Mouse (Mus musculus): ENCODE results near the gene Rab7b.
A peak's percentile ranks its signal among the peaks of the same experiment; 100 is the strongest.

Rab7b gene

DNA sequence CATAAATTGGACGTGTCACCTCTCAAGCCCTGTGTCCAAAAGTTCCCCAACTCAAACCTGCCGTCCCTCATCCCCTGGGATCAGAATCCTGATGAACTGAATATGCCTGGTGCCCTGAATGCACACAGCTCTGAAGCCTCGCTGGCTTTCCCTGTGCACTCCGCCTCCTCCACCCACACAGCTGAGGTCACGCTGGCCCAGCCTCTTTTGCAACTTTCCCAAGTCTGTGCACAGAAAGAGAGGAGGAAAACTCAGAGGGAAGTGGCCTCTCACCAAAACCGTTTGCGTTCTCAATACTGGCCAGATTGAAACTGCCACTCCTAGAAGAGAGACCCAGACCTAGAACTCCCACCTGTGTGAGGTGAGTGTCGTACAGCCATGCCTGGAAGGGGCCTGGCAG, at the start of gene Rab7b:
Gene Rab7b (plus strand): TSS at position 221 of the 400 bp plus-strand sequence.
- no peak for DNase-seq

DNA sequence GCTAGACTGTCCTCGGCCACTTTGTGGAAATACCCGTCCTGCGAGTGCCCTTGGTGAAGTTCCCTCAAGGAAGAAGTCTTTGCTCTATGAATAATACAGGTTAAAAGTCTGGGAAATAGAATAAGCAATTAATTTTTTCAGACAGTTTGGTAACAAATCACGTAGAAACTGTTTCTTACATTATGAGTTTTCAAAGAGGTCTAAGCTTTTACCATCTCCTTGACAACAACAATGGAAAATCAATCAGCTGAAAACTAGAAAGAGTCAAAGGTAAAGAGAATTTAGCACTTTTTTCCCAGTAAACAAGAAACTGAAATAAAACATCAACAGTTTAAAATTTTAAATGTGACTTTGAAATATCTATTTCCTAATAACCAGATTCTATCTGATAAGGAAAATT, 48.4 kb upstream of the Rab7b start:
- DNase-seq = no peak

DNA sequence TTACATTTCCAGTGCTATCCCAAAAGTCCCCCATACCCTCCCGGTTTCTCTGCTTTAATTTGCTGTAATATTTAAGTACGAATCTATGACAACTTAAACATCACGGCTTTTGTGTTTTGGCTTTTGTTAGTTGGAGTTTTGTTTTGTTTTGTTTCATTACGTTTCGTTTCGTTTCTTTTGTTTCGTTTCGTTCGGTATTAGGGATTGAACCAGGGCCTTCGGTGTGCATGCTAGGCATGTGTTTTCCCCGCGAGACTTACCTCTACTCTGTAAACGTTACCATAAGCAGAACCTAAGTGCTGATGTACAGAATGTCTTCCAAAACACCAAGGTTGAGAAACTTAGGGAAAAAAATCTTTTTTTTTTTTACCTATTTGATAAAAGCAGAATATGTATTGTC, 46.9 kb upstream of the Rab7b start:
- no peak for DNase-seq

DNA sequence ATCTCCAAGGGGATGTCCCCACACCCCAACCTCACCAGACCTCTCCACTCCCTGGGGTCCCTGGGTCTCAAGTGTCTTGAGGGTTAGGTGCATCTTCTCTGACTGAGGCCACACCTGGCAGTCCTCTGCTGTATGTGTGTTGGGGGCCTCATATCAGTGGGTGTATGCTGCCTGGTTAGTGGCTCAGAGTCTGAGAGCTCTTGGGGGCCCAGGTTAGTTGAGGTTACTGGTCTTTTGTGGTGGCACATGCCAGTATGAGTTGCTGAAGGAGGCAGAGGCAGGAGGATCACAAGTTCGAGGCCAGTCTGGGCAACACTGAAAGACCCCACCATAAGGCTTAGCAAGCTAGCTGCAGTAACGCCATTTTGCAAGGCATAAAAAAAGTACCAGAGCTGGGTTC, 46.2 kb upstream of the Rab7b start:
- no peak for DNase-seq

DNA sequence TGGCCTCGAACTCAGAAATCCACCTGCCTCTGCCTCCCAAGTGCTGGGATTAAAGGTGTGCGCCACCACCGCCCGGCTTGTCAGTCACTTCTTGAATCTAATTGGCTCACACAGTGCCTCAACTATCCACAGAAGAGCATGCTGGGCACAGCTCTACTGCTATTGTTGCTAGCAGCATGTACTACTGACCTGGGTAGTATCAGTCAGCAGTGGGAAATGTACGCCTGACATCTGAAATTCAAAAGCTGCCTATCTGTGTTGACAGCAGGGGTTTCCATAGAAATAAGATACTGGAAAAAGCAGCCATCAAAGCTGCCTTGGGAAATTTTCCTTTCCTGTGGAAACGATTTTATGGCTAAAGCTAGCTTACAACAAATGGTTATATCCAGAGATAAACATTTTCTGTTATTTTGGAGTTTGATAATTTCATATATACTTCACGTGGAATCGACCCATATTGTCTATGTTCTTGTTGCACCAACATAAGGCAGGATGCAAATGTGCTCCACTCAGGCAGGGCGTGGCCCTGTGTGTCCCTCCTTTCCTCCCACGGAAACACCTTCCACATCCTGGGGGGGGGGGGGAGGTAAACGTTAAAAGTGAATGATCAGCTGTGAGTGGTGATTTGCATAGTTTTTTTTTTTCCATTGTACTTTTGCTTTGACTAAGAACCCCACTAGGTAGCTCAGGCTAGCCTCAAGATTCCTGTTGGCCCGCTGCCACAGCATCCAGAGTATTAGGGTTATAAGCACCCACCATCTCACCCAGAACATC, 35.6 kb upstream of the Rab7b start:
- no peak for DNase-seq

DNA sequence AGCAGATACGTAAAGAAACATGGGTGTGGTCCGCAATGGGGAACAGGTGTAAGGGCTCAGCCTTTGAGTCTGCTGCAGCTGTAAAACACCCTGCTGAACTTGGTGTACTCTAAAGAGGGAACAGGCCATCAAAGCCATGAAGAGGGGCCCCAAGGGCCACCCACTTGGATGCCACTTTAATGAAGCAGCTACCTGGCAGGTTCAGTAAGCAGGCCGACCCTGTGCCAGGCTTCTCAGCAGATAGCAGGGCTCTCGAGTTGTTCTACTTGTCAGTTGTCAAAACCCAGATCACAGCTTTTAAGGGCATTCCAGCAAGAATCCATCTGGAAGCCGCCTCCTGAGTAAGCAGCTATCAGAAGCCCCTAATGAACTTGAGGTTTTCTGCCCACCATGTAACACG, 32.9 kb upstream of the Rab7b start:
- no peak for DNase-seq

DNA sequence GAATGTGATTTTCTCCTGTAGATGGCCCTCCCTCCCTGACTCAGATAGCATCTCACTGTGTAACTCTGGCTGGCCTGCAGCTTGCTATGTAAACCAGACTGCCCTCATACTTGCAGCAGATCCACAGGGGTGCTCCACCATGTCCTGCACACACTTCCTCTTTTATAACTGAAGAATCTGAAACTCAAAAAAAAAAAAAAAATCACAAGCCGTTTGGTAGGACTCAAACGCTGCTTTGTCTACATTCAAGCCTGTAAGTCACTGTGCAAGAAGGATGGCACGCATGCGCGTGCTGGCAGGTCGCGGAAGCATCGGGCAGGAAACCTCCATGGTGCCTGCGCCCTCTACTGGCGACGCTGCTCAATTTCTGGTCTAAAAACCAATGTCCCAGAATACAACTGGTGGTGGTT, 30.5 kb upstream of the Rab7b start:
- DNase-seq = peak; percentile 94 to 96

DNA sequence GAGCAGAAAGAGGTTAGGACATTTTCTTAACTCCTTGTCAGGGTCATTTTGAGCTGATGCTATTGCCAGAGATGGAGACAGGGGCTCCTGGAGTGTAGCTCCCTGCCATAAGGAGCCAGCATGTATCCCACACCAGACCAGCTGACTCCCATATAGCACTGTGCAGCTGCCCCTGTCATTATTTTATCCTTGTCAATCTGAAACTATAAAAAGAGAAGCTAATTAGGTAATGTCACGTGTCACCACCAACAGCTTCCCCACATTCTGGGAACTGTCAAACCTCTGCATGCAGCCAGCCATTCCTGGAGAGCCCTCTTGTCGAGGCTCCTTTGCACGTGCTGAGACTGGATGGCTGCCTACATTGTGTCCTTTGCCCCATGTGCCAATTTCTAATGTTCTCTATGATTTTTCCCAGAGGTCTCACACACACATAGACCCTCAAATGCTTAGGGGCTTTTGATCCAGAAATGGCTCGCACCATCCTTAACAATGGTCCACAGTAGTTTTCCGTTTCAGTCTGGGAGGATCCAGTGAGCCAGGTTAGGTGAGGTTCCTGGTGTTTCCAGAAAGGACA, 28.9 kb upstream of the Rab7b start:
- DNase-seq = no peak

DNA sequence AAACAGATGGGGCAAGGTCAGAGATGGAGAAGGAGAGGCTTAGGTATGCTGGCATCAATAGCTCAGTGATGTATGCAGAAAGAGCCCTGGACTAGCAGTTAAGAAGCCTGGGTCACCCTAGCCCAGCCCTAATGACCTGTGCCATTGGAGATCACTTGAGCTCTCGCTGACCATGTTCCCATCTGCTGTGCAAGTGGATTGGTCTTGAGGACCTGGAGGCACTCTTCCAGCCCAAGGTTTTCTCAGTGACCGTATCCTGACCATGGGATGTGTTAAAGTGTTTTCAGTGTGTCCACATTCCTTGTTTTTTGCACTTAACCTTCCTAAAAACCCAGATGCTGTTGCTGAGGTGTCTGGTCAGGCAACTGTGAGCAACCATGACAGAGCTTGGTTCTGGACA, 28.2 kb upstream of the Rab7b start:
- DNase-seq = no peak

DNA sequence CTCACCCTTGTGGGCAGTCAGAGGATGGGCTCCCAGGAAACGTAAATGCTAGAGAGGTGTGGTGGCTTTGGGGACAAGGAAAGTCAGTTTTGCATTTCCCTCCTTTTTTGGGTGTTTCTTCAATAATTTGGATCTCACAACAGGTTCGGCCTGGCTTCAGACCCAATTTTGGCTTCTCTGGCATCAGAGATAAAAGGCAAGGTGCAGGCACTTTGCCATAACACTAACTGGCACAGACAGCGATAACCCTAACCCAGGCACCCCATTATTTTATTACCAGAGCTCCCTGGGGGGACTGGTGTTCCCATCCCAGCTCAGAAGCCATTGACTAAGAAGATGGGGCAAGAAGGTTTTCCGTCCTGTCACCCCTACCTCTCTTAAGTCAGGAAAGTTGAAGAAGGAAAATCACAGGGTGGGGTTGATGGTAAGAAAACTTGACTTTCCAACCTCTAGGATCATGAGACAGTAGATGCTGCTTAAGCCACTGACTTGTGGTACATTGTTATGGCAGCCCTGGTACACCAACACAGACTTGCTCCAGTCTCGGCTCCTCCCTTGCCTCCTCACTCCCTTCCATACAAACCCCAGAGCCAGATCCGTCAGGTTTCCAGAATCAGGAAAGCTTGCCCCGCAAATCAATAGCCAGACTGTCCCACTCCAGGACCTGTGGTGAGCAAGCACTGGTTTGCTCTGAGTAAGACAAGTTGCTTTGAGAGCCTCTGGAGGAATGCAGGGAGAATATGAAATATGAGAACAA, 27.6 kb upstream of the Rab7b start:
- DNase-seq = no peak

DNA sequence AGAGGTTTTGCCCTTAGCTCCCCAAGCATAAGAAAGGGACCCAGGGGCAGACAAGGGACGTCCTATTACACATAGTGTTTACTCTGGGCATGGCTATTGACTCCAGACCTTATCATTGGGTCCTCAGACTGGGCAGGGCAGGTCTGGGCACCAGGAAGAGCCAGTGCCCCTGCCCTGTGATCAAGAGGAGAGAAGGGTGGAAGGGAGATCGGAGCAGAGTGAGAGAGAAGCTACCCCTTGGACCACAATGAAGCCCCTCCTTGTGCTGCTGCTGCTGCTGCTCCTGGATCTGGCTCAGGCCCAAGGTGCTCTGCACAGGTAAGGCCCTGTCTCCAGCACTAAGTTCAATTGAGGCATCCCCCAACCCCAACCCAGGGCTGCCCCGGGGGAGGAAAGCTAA, 26.7 kb upstream of the Rab7b start:
- no peak for DNase-seq

DNA sequence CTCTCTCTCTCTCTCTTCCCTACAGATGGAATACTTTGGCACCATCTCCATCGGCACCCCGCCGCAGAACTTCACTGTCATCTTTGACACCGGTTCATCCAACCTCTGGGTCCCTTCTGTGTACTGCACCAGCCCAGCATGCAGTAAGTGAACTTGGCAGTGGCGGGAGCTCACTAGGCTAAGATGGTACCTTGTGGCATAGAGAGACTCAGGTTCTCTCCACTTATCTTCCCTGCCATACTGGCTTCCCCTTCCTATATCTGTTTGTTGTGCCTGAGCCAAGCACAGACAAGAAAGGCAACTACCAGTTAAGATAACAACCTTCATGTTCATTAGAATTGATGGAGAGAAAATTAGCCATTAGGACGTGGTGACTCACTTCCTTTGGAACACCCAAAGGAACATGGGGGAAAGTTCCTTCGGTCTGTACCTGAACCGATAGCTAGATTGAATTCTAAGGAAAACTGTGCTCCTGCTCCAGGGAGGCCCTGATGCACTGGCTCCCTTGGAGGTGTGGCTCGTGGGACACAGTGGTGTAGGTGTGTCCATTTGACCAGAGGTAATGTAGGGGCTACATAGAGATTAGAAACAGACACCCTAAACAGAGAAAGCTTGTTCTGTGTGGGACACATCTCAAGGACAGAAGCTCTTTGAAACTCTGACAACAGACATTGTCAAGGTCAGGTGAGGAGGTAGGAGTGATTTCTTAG, 25.1 kb upstream of the Rab7b start:
- no peak for DNase-seq

DNA sequence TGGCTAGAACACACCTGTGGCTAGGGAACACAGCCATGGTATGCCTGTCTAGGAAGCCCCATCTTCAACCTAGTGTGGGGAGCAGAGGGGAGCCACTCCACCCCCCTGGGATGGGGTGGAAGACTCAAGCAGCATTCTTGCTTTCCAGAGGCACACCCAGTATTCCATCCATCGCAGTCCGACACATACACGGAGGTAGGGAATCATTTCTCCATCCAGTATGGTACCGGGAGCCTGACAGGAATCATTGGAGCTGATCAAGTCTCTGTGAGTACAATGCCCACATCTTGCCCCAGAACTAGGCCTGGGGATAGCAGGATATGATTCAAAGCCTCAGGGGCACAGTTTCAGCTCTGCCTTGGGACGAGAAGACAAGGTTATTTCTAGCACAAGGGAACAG, 24.4 kb upstream of the Rab7b start:
- DNase-seq = no peak

DNA sequence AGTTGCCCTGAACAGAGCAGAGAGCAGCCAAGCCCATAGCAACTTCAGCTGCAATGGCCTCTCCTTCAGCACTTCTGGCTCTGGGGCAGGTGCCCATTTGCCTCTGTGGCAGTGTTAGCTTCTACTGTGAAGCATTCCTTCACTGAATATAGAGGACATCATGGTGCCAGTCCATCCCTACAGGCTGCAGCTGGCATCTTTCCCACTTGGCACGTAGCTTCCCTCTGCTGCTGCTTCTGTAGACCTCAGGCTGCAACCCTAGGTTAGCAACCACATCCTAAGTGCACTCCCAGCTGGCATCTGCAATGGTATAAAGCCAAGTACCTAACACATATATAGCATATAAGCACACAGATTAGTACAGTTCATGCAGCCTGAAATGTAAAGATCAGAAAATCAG, 22.6 kb upstream of the Rab7b start:
- DNase-seq = peak; percentile 21 to 45

DNA sequence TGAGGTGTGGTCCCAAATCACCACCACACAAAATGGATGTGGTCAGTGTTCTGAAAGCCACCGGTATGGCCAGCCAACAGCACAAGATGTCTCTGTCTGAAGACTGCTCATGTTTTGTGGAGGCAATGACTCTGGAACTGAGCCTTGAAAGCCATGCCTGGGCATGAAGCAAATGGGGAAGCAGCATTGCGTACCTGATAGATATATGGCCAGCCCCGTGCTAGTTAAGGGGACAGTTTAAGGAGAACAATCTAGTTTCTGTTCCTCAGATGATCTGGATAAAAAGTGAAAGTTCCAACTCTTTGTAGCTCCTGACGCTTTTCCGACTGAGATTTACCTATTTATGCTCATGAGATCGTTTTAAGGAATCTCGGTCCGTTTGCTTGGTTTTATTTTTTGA, 17.4 kb upstream of the Rab7b start:
- DNase-seq = no peak

DNA sequence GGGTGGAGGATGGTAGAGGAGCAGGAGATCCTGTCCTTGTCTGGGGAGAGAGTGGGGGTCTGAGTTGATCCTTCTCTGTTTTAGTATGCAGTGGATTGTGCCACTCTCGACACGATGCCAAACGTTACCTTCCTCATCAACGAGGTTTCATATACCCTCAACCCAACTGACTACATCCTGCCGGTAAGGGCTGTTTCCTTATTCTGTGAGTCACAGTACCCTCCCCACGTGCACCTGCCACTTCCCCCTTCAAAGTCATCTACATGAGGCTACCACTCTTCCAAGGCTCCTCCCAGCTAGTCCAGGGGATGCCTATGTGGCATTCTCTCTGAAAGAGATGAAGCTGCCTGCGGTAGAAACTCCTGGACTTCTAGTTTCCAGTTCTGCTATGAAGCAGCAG, 16.1 kb upstream of the Rab7b start:
- DNase-seq = no peak

DNA sequence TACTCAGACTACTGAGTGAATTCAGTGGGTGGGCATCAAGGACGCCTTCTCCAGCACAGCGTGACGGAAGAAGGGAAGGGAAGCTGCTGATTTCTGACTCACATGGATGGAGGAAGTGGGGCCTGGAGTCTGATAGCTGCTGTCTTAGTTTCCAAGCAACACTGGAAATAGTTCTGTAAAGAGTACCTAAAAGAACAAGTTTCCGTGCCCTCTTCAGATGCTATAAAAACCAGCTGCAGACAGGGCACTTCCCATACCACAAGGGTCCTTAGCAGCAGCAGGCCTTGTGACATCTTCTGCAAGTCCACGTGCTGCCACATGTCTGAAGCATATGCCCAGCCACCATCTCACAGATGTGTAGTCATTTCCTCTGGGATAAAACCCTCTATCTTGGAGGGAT, 8.9 kb upstream of the Rab7b start:
- DNase-seq = no peak

DNA sequence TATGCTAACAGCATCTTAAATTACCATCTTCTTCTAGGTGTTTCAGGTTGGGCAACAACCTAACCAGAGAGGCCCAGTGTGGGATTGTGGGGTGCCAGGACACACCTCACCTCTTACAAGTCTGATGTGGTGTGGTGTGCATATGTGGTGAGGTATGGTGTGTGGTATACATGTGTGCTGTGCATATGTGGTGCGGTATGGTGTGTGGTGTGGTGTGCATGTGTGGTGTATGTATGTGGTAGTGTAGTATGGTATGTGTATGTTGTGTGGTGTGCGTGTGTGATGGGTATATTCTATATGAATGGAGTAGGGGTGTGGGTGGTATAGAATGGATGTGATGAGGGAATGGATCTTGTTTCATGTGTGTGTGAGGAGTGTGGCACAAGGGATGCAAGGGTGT, 756 bp upstream of the Rab7b start:
- no peak for DNase-seq

DNA sequence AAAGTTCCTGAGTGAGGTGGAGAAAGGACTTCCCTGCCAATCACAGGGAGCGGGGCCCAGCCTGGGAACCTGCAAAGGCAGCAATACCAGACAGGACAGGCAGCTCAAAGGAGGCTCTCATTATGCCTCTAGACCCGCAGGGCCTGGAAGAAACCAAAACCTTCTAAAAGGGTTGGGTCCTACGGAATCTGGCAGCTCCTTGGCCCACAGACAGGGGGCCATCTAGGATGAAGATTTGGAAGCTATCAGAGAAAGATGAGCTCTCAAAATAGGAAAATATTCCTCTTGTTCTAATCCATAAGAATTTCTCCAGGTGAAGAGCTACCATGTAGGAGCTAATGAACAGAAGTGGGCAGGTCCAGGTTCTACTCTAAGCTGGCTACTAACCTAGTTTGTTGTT, 521 bp downstream of the Rab7b start:
- DNase-seq = no peak

DNA sequence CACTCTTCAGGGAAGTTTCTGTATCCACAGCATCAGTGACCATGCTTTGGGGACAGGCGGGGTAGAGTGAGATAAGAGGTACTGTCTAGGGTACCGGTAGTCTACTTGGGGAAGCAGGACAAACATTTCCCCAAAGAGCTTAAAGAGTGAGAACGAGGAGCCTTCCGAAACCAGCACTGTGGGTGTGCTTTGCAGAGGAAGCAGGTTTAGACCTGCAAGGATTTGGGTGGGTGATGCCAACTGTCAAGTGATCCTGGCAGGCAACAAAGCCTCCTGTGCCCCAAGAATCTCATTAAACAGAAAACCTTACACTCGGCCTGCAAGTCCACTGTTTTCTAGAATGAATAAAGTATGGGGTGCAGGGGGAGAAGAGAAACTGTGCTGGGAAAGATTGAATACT, 1.4 kb downstream of the Rab7b start:
- no peak for DNase-seq

DNA sequence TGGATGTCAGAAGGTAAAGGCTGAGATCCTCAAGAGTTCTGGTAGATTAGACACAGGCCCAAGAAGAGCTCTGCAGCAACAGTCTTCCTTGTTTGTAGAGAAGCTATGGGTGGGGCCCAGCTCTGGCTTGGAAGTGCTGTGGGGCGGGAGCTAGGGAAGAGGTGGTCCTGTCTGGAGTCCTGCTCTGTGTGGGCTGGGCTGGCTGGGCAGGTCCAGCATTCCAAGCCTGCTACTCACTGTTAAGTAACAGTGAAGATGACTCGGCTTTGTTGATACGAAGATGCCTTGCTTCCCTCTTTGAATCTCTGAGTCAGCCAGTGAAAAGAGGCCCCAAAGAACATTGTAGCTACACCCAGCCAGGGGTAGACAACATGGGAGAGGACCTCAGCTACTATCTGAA, 1.9 kb downstream of the Rab7b start:
- no peak for DNase-seq

DNA sequence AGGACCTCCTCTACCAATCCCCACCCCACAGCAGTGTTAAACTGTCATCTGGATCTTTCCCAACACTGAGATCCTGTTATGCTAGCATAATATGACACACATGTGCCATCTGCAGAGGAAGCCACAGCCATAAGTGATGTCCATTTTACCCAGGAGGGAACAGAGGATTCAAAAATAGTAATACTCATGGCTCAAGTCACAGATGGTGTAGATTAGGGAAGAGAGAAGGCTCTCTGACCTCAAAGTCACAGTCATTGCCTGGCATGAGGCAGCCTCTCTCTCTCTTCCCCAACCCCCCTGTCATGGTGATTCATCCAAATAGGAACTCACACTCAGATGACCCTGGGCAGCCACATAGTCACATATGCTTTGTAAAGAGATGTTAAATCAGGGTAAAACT, 2.9 kb downstream of the Rab7b start:
- no peak for DNase-seq

DNA sequence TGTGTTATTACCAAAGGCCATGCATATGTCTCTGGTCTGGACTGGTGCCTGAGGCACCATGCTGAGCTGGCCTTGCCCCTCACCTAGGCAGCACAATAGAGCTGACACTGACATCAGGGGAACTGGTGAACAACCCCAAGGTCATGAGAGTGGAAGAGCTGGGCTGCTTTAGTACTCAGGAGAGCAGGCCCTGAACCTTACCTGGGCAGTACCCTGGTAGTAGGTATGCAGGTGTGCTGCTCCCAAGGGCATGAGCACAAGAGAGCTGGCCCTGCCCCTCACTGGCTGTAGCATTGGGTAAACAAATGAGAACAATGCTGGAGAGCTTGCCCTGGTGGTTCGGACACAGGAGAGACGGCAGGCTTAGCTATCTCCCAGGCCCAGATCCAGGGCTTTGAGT, 6.8 kb downstream of the Rab7b start:
- no peak for DNase-seq

DNA sequence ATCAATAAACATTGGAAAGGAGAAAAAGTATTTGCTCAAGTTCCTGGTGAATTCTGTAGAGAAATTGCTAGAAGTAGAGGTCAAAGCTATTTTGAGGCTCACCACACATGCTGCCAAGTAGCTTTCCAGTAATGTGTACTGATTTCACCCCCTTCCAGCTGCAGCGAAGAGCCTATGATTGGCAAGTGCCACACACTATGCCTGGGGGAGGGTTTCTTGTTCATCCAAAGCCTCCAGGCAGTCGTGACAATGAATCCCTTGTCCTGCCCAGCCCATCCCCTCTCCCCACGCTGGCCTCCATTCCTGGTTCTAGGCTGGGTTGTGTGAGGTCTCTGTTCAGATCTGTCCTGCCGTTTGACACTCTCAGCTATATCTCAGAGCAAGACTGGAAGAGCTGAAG, 7.8 kb downstream of the Rab7b start:
- DNase-seq = no peak
